ENCODE assay signal across 8 mouse cellular contexts in the genomic region with DNA sequence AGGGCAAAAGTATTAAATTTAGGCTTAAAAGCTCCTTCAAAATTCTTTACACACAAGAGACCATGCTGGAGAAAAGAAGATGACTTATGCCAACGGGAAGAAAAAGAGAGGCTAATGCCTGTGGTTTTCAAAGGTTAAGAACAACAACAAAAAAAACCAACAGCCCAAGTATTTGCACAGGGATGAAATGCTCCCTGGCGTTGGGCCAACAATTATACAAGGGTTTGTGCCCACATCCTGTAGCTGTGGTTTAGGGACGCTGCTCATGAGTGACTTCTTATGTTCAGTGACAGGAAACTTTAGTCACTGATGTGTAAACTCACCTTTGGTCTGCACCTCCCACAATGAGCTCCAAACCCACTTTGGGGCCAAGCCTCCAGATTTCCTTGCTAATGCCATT.
DNase-seq lines count a peak whose midpoint lies in the region; ATAC-seq and TF ChIP-seq lines count a peak whose summit lies in the region.
"Had no signal": no experiment of that assay in that cellular context is flagged by ENCODE, and none has a peak within 500 bp of the region (broad histone marks: within the 10 kb centered on the region; RNA-seq: fewer than 3 reads in every experiment).

No protein-coding gene starts in this region.

- WGBS in forebrain, embryonic 16.5 days = 36% methylated on average over 3 of the region's 3 CpGs

- DNase-seq in MEL (ENCODE audit: low read depth, low spot score) = peak; percentile 2
- DNase-seq in kidney, postnatal 36 days = peak; percentile 59 to 71
- peak; percentile 20 to 23 for DNase-seq in spleen, postnatal 14 days (ENCODE audit: low spot score in 2 of 2)
- no peak for DNase-seq in right cerebral cortex, postnatal 36 days (ENCODE audit: low spot score in 2 of 2)
- no peak for DNase-seq in left cerebral cortex, adult 8-10 months (ENCODE audit: low spot score in 2 of 2)

- no peak for TF ChIP-seq CTCF in C2C12 (IDR thresholded peaks at IDR 0.05; ENCODE audit: control insufficient read depth, insufficient read depth, insufficient read length)
- no peak for TF ChIP-seq CTCF in MEL (IDR thresholded peaks at IDR 0.05 in 2 of 3, conservative IDR thresholded peaks at IDR 0.05 in 1 of 3; ENCODE audit: control insufficient read depth in 1 of 3, insufficient read depth in 1 of 3, low read depth in 2 of 3, low read length in 3 of 3, poor library complexity in 1 of 3, severe bottlenecking in 1 of 3)

- no peaks in the 10 kb centered on the region for H3K4me1 ChIP-seq in MEL (ENCODE audit: control insufficient read depth in 1 of 2, insufficient read depth in 2 of 2, low read length in 2 of 2)
- peaks cover 9% of the 10 kb centered on the region; the same call in 1 of the 2 replicates for H3K4me1 ChIP-seq in forebrain, embryonic 16.5 days (replicated peaks; ENCODE audit: control insufficient read depth, insufficient read depth, low read length)

- no peak for ATAC-seq in forebrain, embryonic 16.5 days

- no peaks in the 10 kb centered on the region for H3K79me3 ChIP-seq in C2C12 (ENCODE audit: low read depth)

- H3K27ac ChIP-seq in MEL (ENCODE audit: control insufficient read depth, low read depth, low read length) = no peak overlapping the region
- no peak overlapping the region for H3K27ac ChIP-seq in forebrain, embryonic 16.5 days (ENCODE audit: low read length)
- H3K27ac ChIP-seq: limb, embryonic 12.5 days had no signal

- TF ChIP-seq RAD21 in MEL (IDR thresholded peaks at IDR 0.05; ENCODE audit: low read depth, low read length) = no peak

- no peaks in the 10 kb centered on the region for H3K79me2 ChIP-seq in C2C12 (ENCODE audit: control insufficient read depth, insufficient read depth)
- no peaks in the 10 kb centered on the region for H3K79me2 ChIP-seq in MEL (ENCODE audit: control insufficient read depth, insufficient read depth, low read length, poor library complexity)

- no peak overlapping the region for H3K4me2 ChIP-seq in forebrain, embryonic 16.5 days (ENCODE audit: low read length)
- H3K4me2 ChIP-seq: limb, embryonic 12.5 days had no signal

- no peak overlapping the region for H3K4me3 ChIP-seq in C2C12 (ENCODE audit: insufficient read depth, poor library complexity, severe bottlenecking)
- no peak overlapping the region for H3K4me3 ChIP-seq in MEL (ENCODE audit: control insufficient read depth in 1 of 2, insufficient read depth in 1 of 2, low read depth in 2 of 2, low read length in 2 of 2)
- H3K4me3 ChIP-seq in forebrain, embryonic 16.5 days (replicated peaks; ENCODE audit: low read length) = no peak overlapping the region
- H3K4me3 ChIP-seq: limb, embryonic 12.5 days had no signal

- H3K27me3 ChIP-seq in C2C12 (ENCODE audit: control insufficient read depth, insufficient read depth, insufficient read length) = no peaks in the 10 kb centered on the region
- H3K27me3 ChIP-seq in MEL (ENCODE audit: control insufficient read depth in 1 of 2, insufficient read depth in 2 of 2, low read length in 2 of 2) = no peaks in the 10 kb centered on the region
- H3K27me3 ChIP-seq in forebrain, embryonic 16.5 days (replicated peaks; ENCODE audit: control insufficient read depth, insufficient read depth, low read length) = no peaks in the 10 kb centered on the region
- H3K27me3 ChIP-seq: limb, embryonic 12.5 days had no signal

- no peak overlapping the region for H3K9ac ChIP-seq in MEL (ENCODE audit: control insufficient read depth, low read depth, low read length, poor library complexity, severe bottlenecking)
- H3K9ac ChIP-seq in forebrain, embryonic 16.5 days (replicated peaks; ENCODE audit: low read depth, low read length) = no peak overlapping the region
- H3K9ac ChIP-seq: limb, embryonic 12.5 days had no signal

- H3ac ChIP-seq in C2C12 (ENCODE audit: control insufficient read depth, insufficient read length, low read depth) = no peak overlapping the region

- no peaks in the 10 kb centered on the region; the same call in 1 of the 2 replicates for H3K9me3 ChIP-seq in MEL (replicated peaks; ENCODE audit: insufficient read depth, low read length)
- H3K9me3 ChIP-seq in forebrain, embryonic 16.5 days (ENCODE audit: control insufficient read depth, low read length) = no peaks in the 10 kb centered on the region
- H3K9me3 ChIP-seq: limb, embryonic 12.5 days had no signal

- TF ChIP-seq EP300 in MEL (IDR thresholded peaks at IDR 0.05; ENCODE audit: low read depth in 1 of 2, low read length in 2 of 2) = no peak

- H3K36me3 ChIP-seq in C2C12 (ENCODE audit: control insufficient read depth, insufficient read depth) (no peaks in the 10 kb centered on the region), MEL (ENCODE audit: control insufficient read depth in 1 of 2, insufficient read depth in 2 of 2, low read length in 2 of 2) (no peaks in the 10 kb centered on the region)
- no peaks in the 10 kb centered on the region for H3K36me3 ChIP-seq in forebrain, embryonic 16.5 days (ENCODE audit: control insufficient read depth, insufficient read depth)
- H3K36me3 ChIP-seq: limb, embryonic 12.5 days had no signal

- TF ChIP-seq POLR2A in MEL (IDR thresholded peaks at IDR 0.05; ENCODE audit: control insufficient read depth in 1 of 2, insufficient read depth in 1 of 2, low read depth in 1 of 2, low read length in 2 of 2, poor library complexity in 1 of 2) = no peak

TF ChIP-seq in C2C12, 6 proteins besides CTCF, POLR2A, EP300 and RAD21:
- TF ChIP-seq FOSL1 (IDR thresholded peaks at IDR 0.05; ENCODE audit: insufficient read depth, low read length, poor library complexity, severe bottlenecking) (peak; percentile 18), MYOD1 (IDR thresholded peaks at IDR 0.05; ENCODE audit: control insufficient read depth, insufficient read length, low read depth) (no peak)

TF ChIP-seq in MEL, 35 proteins besides CTCF, POLR2A, EP300 and RAD21:
- TF ChIP-seq POLR2AphosphoS2 (IDR thresholded peaks at IDR 0.05; ENCODE audit: low read length) = no peak
- TF ChIP-seq RCOR1 (IDR thresholded peaks at IDR 0.05; ENCODE audit: low read depth, low read length) = no peak
- no peak for TF ChIP-seq MAX (IDR thresholded peaks at IDR 0.05; ENCODE audit: low read length)
- no peak for TF ChIP-seq UBTF (IDR thresholded peaks at IDR 0.05; ENCODE audit: borderline replicate concordance, insufficient read depth, low read depth, low read length)
- TF ChIP-seq HCFC1 (IDR thresholded peaks at IDR 0.05; ENCODE audit: low read depth, low read length) = no peak
- no peak for TF ChIP-seq ELF1 (IDR thresholded peaks at IDR 0.05; ENCODE audit: low read depth, low read length)
- no peak for TF ChIP-seq ETS1 (IDR thresholded peaks at IDR 0.05; ENCODE audit: low read depth, low read length)
- no peak for TF ChIP-seq SIN3A (IDR thresholded peaks at IDR 0.05; ENCODE audit: low read length)
- no peak for TF ChIP-seq SMC3 (IDR thresholded peaks at IDR 0.05; ENCODE audit: low read depth, low read length)
- no peak for TF ChIP-seq KAT2A (conservative IDR thresholded peaks at IDR 0.05; ENCODE audit: low read depth, low read length)
TF ChIP-seq in MEL: peak in this region for 0.

Comparison
In these comparisons a context has a peak if more than half of its experiments do, and no peak if none do; other contexts are left out.
1. DNase-seq: peak in MEL (single experiment), kidney, postnatal 36 days (2 of 2) and spleen, postnatal 14 days (2 of 2); none in right cerebral cortex, postnatal 36 days (0 of 2) and left cerebral cortex, adult 8-10 months (0 of 2).